Mouse (Mus musculus) embryonic facial prominence, embryonic 10.5 days (tissue): ENCODE measurements around the gene Aurka. TPM values are rescaled to one million over a fixed set of nuclear protein-coding genes. Genes with fewer than 3 reads are reported as not detected.

Source experiments
- DNase-seq: peaks from one replicate; pipeline ENCODE4 v3.0.0-alpha.2; 2017; ENCODE audit warnings: low spot score
- H3K27ac ChIP-seq: fragments of 300-500 bp; sonication (generic); replicated peaks from 2 replicates; pipeline ENCODE4 v1.5.1; 2016; ENCODE audit warnings: mild to moderate bottlenecking
- H3K27me3 ChIP-seq: fragments of 300-500 bp; sonication (generic); replicated peaks from 2 replicates; pipeline ENCODE4 v1.6.1; 2016; ENCODE audit warnings: low read depth, mild to moderate bottlenecking; ENCODE audit not compliant: poor library complexity, severe bottlenecking
- H3K36me3 ChIP-seq: fragments of 300-500 bp; sonication (generic); replicated peaks from 2 replicates; pipeline ENCODE4 v1.6.1; 2016; ENCODE audit warnings: mild to moderate bottlenecking, moderate library complexity
- H3K4me1 ChIP-seq: fragments of 300-500 bp; sonication (generic); 2 replicates; pipeline ENCODE4 v1.6.1; 2016
- H3K4me3 ChIP-seq: fragments of 300-500 bp; sonication (generic); 2 replicates; pipeline ENCODE4 v1.5.1; 2016; ENCODE audit warnings: mild to moderate bottlenecking, moderate library complexity
- H3K9me3 ChIP-seq: fragments of 300-500 bp; sonication (generic); 2 replicates; pipeline ENCODE4 v1.6.1; 2016; ENCODE audit warnings: mild to moderate bottlenecking
- whole genome bisulfite sequencing: fragments of 180-500 bp; shearing (Covaris S2); methylation state at CpG from one replicate; pipeline ENCODE4 v1.1.7; 2016; 5-methylcytosine and 5-hydroxymethylcytosine counted together
- polyA plus RNA-seq: library from polyadenylated mRNA; unstranded; fragments of >200 nt; fragmentation: Nextera tagmentation; extraction: Ambion mirVana; gene quantifications from 2 replicates; pipeline ENCODE4 v1.2.1, GENCODE M21; 2016

Gene Aurka
- polyA plus RNA-seq, 1 experiment from 2014 or later: 220 TPM

GRCm38 (mm10) chr2:172401116-172401825 lies 30.9 kb upstream of the Aurka start:
- Histone ChIP-seq H3K4me1 (peaks cover 19% of the 10 kb centered on the region), H3K4me3 (no peak overlapping the region), H3K27me3 (no peaks in the 10 kb centered on the region), H3K27ac (no peak overlapping the region), H3K9me3 (no peaks in the 10 kb centered on the region), H3K36me3 (no peaks in the 10 kb centered on the region)
- WGBS: 67% methylated on average over 13 of the region's 13 CpGs
- no peak for DNase-seq

- Histone ChIP-seq H3K4me1 (peaks cover 29% of the 10 kb centered on the region), H3K27me3 (no peaks in the 10 kb centered on the region), H3K9me3 (no peaks in the 10 kb centered on the region), H3K36me3 (no peaks in the 10 kb centered on the region), H3K4me3 (no peak overlapping the region), H3K27ac (0 out of 2 replicates have a peak overlapping the region, but pooled peaks have one; percentile 30)
- no peak for DNase-seq
- WGBS: 49% methylated on average over 9 of the region's 9 CpGs
Measured at GRCm38 (mm10) chr2:172399901-172400300, 29.6 kb upstream of the Aurka start.

- Histone ChIP-seq H3K27me3 (no peaks in the 10 kb centered on the region), H3K4me1 (peaks cover 29% of the 10 kb centered on the region), H3K36me3 (no peaks in the 10 kb centered on the region), H3K27ac (no peak overlapping the region), H3K9me3 (no peaks in the 10 kb centered on the region), H3K4me3 (no peak overlapping the region)
- no peak for DNase-seq
- 36% methylated on average over 9 of the region's 9 CpGs for WGBS
Measured at GRCm38 (mm10) chr2:172395961-172396360, 25.6 kb upstream of the Aurka start.

GRCm38 (mm10) chr2:172394671-172395070 lies 24.3 kb upstream of the Aurka start:
- no peaks in the 10 kb centered on the region for H3K27me3 ChIP-seq

GRCm38 (mm10) chr2:172394052-172394392 lies 23.7 kb upstream of the Aurka start:
- Histone ChIP-seq H3K36me3 (no peaks in the 10 kb centered on the region), H3K27me3 (no peaks in the 10 kb centered on the region), H3K27ac (no peak overlapping the region), H3K4me3 (no peak overlapping the region), H3K9me3 (no peaks in the 10 kb centered on the region), H3K4me1 (peaks cover 15% of the 10 kb centered on the region)
- DNase-seq: no peak
- WGBS: 78% methylated on average over 2 of the region's 2 CpGs

More at GRCm38 (mm10) chr2:172394671-172395070, 24.3 kb upstream of the Aurka start:
- no peak for DNase-seq
- no peaks in the 10 kb centered on the region for H3K9me3 ChIP-seq
- H3K27ac ChIP-seq: no peak overlapping the region
- H3K36me3 ChIP-seq: no peaks in the 10 kb centered on the region
- H3K4me3 ChIP-seq: no peak overlapping the region
- 79% methylated on average over 4 of the region's 4 CpGs for WGBS
- H3K4me1 ChIP-seq: peaks cover 22% of the 10 kb centered on the region

- Histone ChIP-seq H3K4me1 (peaks cover 15% of the 10 kb centered on the region), H3K36me3 (no peaks in the 10 kb centered on the region), H3K9me3 (no peaks in the 10 kb centered on the region), H3K4me3 (no peak within 1 kb of the TSS), H3K27me3 (no peaks in the 10 kb centered on the region), H3K27ac (no peak within 1 kb of the TSS)
- no peak for DNase-seq
- 41% methylated on average over 13 of the region's 13 CpGs for WGBS
Measured at GRCm38 (mm10) chr2:172393391-172394051, 23.2 kb upstream of the Aurka start, which contains the start of gene Cass4. TSS of gene Cass4 (plus strand) at chr2:172393794.

- 81% methylated on average over 10 of the region's 10 CpGs for WGBS
- Histone ChIP-seq H3K27me3 (no peaks in the 10 kb centered on the region), H3K27ac (no peak overlapping the region), H3K9me3 (no peaks in the 10 kb centered on the region), H3K4me3 (no peak overlapping the region), H3K36me3 (no peaks in the 10 kb centered on the region), H3K4me1 (peaks cover 15% of the 10 kb centered on the region)
- DNase-seq: no peak
Measured at GRCm38 (mm10) chr2:172392041-172392521, 21.7 kb upstream of the Aurka start.

GRCm38 (mm10) chr2:172390341-172390740 lies 20.0 kb upstream of the Aurka start:
- Histone ChIP-seq H3K36me3 (no peaks in the 10 kb centered on the region), H3K4me1 (peaks cover 7% of the 10 kb centered on the region; the same call in 1 of the 2 replicates), H3K4me3 (no peak overlapping the region), H3K27me3 (no peaks in the 10 kb centered on the region), H3K9me3 (no peaks in the 10 kb centered on the region), H3K27ac (no peak overlapping the region)
- no peak for DNase-seq
- 46% methylated on average over 6 of the region's 6 CpGs for WGBS

GRCm38 (mm10) chr2:172384715-172385114 lies 14.4 kb upstream of the Aurka start:
- Histone ChIP-seq H3K27me3 (no peaks in the 10 kb centered on the region), H3K4me3 (no peak overlapping the region), H3K27ac (no peak overlapping the region), H3K4me1 (no peaks in the 10 kb centered on the region), H3K36me3 (peaks cover 40% of the 10 kb centered on the region), H3K9me3 (no peaks in the 10 kb centered on the region)
- DNase-seq: no peak
- WGBS: 96% methylated on average over 3 of the region's 3 CpGs

- peaks cover 69% of the 10 kb centered on the region for H3K36me3 ChIP-seq
- H3K9me3 ChIP-seq: no peaks in the 10 kb centered on the region
- H3K27ac ChIP-seq: no peak overlapping the region
- DNase-seq: no peak
- H3K4me3 ChIP-seq: no peak overlapping the region
- WGBS: 90% methylated on average over 12 of the region's 12 CpGs
- no peaks in the 10 kb centered on the region for H3K4me1 ChIP-seq
- H3K27me3 ChIP-seq: no peaks in the 10 kb centered on the region
Measured at GRCm38 (mm10) chr2:172381898-172382297, 11.6 kb upstream of the Aurka start.

- Histone ChIP-seq H3K4me1 (no peaks in the 10 kb centered on the region), H3K27me3 (no peaks in the 10 kb centered on the region), H3K36me3 (peaks cover 74% of the 10 kb centered on the region), H3K27ac (no peak overlapping the region), H3K9me3 (no peaks in the 10 kb centered on the region), H3K4me3 (no peak overlapping the region)
- DNase-seq: no peak
- WGBS: 93% methylated on average over 11 of the region's 11 CpGs
Measured at GRCm38 (mm10) chr2:172381341-172381740, 11.0 kb upstream of the Aurka start.

GRCm38 (mm10) chr2:172380513-172380912 lies 10.2 kb upstream of the Aurka start:
- Histone ChIP-seq H3K27me3 (no peaks in the 10 kb centered on the region), H3K4me1 (no peaks in the 10 kb centered on the region), H3K9me3 (no peaks in the 10 kb centered on the region), H3K27ac (no peak overlapping the region), H3K4me3 (no peak overlapping the region), H3K36me3 (peaks cover 82% of the 10 kb centered on the region)
- DNase-seq: no peak
- 94% methylated on average over 17 of the region's 17 CpGs for WGBS

- peaks cover 100% of the 10 kb centered on the region for H3K36me3 ChIP-seq
- 80% methylated on average over 7 of the region's 7 CpGs for WGBS
- DNase-seq: peak; percentile 30
Measured at GRCm38 (mm10) chr2:172378332-172378731, 8.0 kb upstream of the Aurka start.

More at GRCm38 (mm10) chr2:172378332-172378731, 8.0 kb upstream of the Aurka start:
- Histone ChIP-seq H3K4me3 (no peak overlapping the region), H3K27ac (no peak overlapping the region), H3K27me3 (no peaks in the 10 kb centered on the region), H3K9me3 (no peaks in the 10 kb centered on the region), H3K4me1 (no peaks in the 10 kb centered on the region)
